8 mouse cellular contexts compared by ENCODE assay signal in the genomic region with DNA sequence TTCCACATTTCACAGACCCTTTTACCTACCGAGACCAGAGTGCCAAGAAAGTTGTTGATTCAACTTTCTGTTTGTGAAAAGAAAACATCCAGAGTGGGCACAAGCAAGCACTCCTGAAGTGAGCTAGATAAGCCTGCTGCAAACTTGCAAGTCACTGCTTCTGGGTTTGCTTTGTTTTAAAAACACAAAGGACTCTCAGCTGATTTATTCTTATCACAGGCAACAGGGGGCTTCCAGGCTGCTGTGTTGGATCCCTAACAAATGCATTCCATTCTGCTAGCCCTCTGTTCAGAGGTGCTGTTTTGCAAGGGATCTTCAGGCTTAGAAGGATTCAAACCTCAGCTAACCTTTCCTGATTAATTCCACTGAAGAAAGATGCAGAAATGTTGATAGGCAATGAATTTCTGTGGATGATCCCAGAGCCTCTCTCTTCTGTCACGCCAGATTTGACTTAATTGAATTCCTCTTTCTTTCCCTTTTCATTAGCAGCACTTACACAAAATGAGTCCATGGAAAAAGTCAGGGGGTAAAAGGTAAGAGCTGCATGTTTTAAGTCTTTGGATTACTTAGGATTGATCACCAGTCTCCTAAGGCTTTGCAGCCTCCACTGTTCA.
DNase-seq lines count a peak whose midpoint lies in the region; ATAC-seq and TF ChIP-seq lines count a peak whose summit lies in the region.
"Had no signal": no experiment of that assay in that cellular context is flagged by ENCODE, and none has a peak within 500 bp of the region (broad histone marks: within the 10 kb centered on the region; RNA-seq: fewer than 3 reads in every experiment).

No protein-coding gene starts in this region.

- no peaks in the 10 kb centered on the region for H3K9me3 ChIP-seq in neural tube, embryonic 11.5 days (ENCODE audit: control insufficient read depth, low read length)
- H3K9me3 ChIP-seq in embryonic facial prominence, embryonic 14.5 days (ENCODE audit: control insufficient read depth, low read length), result no peaks in the 10 kb centered on the region
- H3K9me3 ChIP-seq in liver, embryonic 14.5 days (ENCODE audit: control insufficient read depth, low read length), result no peaks in the 10 kb centered on the region
- H3K9me3 ChIP-seq: liver, embryonic 15.5 days had no signal

- peak; percentile 12 for DNase-seq in neural tube, embryonic 11.5 days (ENCODE audit: low spot score)
- DNase-seq in neural tube, embryonic 10.5 days (ENCODE audit: extremely low spot score, low spot score), result no peak
- DNase-seq in embryonic facial prominence, embryonic 14.5 days (ENCODE audit: low spot score), result no peak
- no peak for DNase-seq in liver, embryonic 14.5 days (ENCODE audit: low read depth in 3 of 3, low spot score in 3 of 3)
- no peak for DNase-seq in layer of hippocampus, adult 11-12 months (ENCODE audit: low spot score)
- DNase-seq in urinary bladder, postnatal 14 days (ENCODE audit: low spot score), result no peak
- DNase-seq in thymus, postnatal 10 days (ENCODE audit: low spot score in 2 of 2), result no peak

- ATAC-seq in neural tube, embryonic 11.5 days (ENCODE audit: insufficient read depth, low FRiP score, low TSS enrichment), result no peak
- ATAC-seq in embryonic facial prominence, embryonic 14.5 days (ENCODE audit: low read depth), result no peak
- peak; percentile 35; the same call in 1 of the 2 replicates for ATAC-seq in liver, embryonic 14.5 days (ENCODE audit: insufficient read depth)

- 16% methylated on average over 2 of the region's 2 CpGs for WGBS in neural tube, embryonic 11.5 days
- 7% methylated on average over 2 of the region's 2 CpGs for WGBS in embryonic facial prominence, embryonic 14.5 days
- WGBS in liver, embryonic 14.5 days (ENCODE audit: insufficient replicate concordance), result 1% methylated on average over 2 of the region's 2 CpGs

- no peak overlapping the region for H3K4me2 ChIP-seq in neural tube, embryonic 11.5 days (ENCODE audit: low read depth)
- no peak overlapping the region for H3K4me2 ChIP-seq in embryonic facial prominence, embryonic 14.5 days (ENCODE audit: low read depth, low read length)
- no peak overlapping the region; the same call in 1 of the 2 replicates for H3K4me2 ChIP-seq in liver, embryonic 14.5 days (ENCODE audit: low read depth)
- H3K4me2 ChIP-seq: liver, embryonic 15.5 days had no signal

- no peak for TF ChIP-seq CTCF in liver, embryonic 14.5 days (IDR thresholded peaks at IDR 0.05; ENCODE audit: low read depth)

- no peak for TF ChIP-seq EP300 in liver, embryonic 14.5 days (IDR thresholded peaks at IDR 0.05; ENCODE audit: low read depth)

- H3K4me1 ChIP-seq in neural tube, embryonic 11.5 days (ENCODE audit: control insufficient read depth, insufficient read depth, low read length), result peaks cover 7% of the 10 kb centered on the region
- H3K4me1 ChIP-seq in embryonic facial prominence, embryonic 14.5 days (ENCODE audit: control insufficient read depth, insufficient read depth, low read length), result peaks cover 10% of the 10 kb centered on the region; the same call in 1 of the 2 replicates
- peaks cover 0 to 3% of the 10 kb centered on the region in 2 experiments; a peak in 1 of 4 replicates for H3K4me1 ChIP-seq in liver, embryonic 14.5 days (replicated peaks; ENCODE audit: control insufficient read depth in 2 of 2, insufficient read depth in 2 of 2, low read length in 1 of 2)
- H3K4me1 ChIP-seq: liver, embryonic 15.5 days had no signal

- no peaks in the 10 kb centered on the region for H3K27me3 ChIP-seq in neural tube, embryonic 11.5 days (ENCODE audit: control insufficient read depth, insufficient read depth, low read length)
- no peaks in the 10 kb centered on the region for H3K27me3 ChIP-seq in embryonic facial prominence, embryonic 14.5 days (replicated peaks; ENCODE audit: control insufficient read depth, insufficient read depth, low read length)
- H3K27me3 ChIP-seq in liver, embryonic 14.5 days (ENCODE audit: control insufficient read depth, insufficient read depth, low read length), result no peaks in the 10 kb centered on the region
- H3K27me3 ChIP-seq: liver, embryonic 15.5 days had no signal

- no peak overlapping the region for H3K27ac ChIP-seq in neural tube, embryonic 11.5 days (ENCODE audit: low read depth, low read length)
- H3K27ac ChIP-seq in embryonic facial prominence, embryonic 14.5 days (replicated peaks; ENCODE audit: low read depth, low read length), result 0 out of 2 replicates have a peak overlapping the region, but pooled peaks have one; percentile 6
- no peak overlapping the region for H3K27ac ChIP-seq in liver, embryonic 14.5 days
- H3K27ac ChIP-seq: liver, embryonic 15.5 days had no signal

- no peak overlapping the region for H3K9ac ChIP-seq in neural tube, embryonic 11.5 days (ENCODE audit: low read length)
- H3K9ac ChIP-seq in embryonic facial prominence, embryonic 14.5 days (ENCODE audit: low read depth, low read length), result no peak overlapping the region
- H3K9ac ChIP-seq in liver, embryonic 14.5 days (replicated peaks), result no peak overlapping the region
- H3K9ac ChIP-seq: liver, embryonic 15.5 days had no signal

- no peaks in the 10 kb centered on the region for H3K36me3 ChIP-seq in neural tube, embryonic 11.5 days (ENCODE audit: control insufficient read depth, insufficient read depth, low read length)
- H3K36me3 ChIP-seq in embryonic facial prominence, embryonic 14.5 days (ENCODE audit: control insufficient read depth, insufficient read depth, low read length), result no peaks in the 10 kb centered on the region
- H3K36me3 ChIP-seq in liver, embryonic 14.5 days (replicated peaks; ENCODE audit: control insufficient read depth, insufficient read depth, low read depth), result no peaks in the 10 kb centered on the region
- H3K36me3 ChIP-seq: liver, embryonic 15.5 days had no signal

- H3K4me3 ChIP-seq in neural tube, embryonic 11.5 days (ENCODE audit: low read depth, low read length), result no peak overlapping the region
- H3K4me3 ChIP-seq in embryonic facial prominence, embryonic 14.5 days (ENCODE audit: low read depth, low read length), result no peak overlapping the region
- no peak overlapping the region for H3K4me3 ChIP-seq in liver, embryonic 14.5 days (ENCODE audit: insufficient read depth in 1 of 2, low read depth in 2 of 2, low read length in 2 of 2)
- H3K4me3 ChIP-seq: liver, embryonic 15.5 days had no signal
